Mouse (Mus musculus): ENCODE measurements at regions not wholly inside any gene's neighbourhood (a gene's known extent, or its start where the extent isn't known, plus 50 kb on each side); places are given as distances from the start of the nearest gene placed in this dataset.

MicroRNAs encoded in the stretch of these regions (microRNA counts, 519-probe panel; counts per million panel counts)
- microRNA mmu-miR-101a = 1,610 counts per million, percentile 22 among the panel's probes with 10 or more counts

Small RNAs in the stretch of these regions (microRNA-seq; reads per million reads assigned to microRNA genes)
- 166 reads per million, percentile 60 among the genes with 10 or more reads in this experiment for gene Mir101a

Data from stomach, embryonic 16.5 days (tissue).